Mouse (Mus musculus) forebrain, embryonic 16.5 days (tissue): ENCODE data around the gene Zfp382. TPM values are rescaled to one million over a fixed set of nuclear protein-coding genes. Genes with fewer than 3 reads are reported as not detected.
"Not testable (repeated sequence)": the region's sequence is repeated elsewhere in the genome, so short reads cannot be mapped to it uniquely, and the experiment has no call there.

Experiments used
- ATAC-seq: fragments of 200-750 bp; cut with Nextera tagmentation; 2 replicates; pipeline ENCODE4 v1.8.0; 2017; ENCODE audit warnings: mild to moderate bottlenecking, moderate library complexity
- H3K27ac ChIP-seq: fragments of 300-500 bp; sonication (generic); 2 replicates; pipeline ENCODE4 v1.5.1; 2014; ENCODE audit warnings: low read length, control low read depth
- H3K27me3 ChIP-seq: fragments of 300-500 bp; sonication (generic); replicated peaks from 2 replicates; pipeline ENCODE4 v1.6.1; 2014; ENCODE audit warnings: low read length; ENCODE audit not compliant: control insufficient read depth, insufficient read depth
- H3K36me3 ChIP-seq: fragments of 300-500 bp; sonication (generic); 2 replicates; pipeline ENCODE4 v1.6.1; 2014; ENCODE audit not compliant: control insufficient read depth, insufficient read depth
- H3K4me1 ChIP-seq: fragments of 300-500 bp; sonication (generic); replicated peaks from 2 replicates; pipeline ENCODE4 v1.6.1; 2014; ENCODE audit warnings: low read length; ENCODE audit not compliant: control insufficient read depth, insufficient read depth
- H3K4me2 ChIP-seq: fragments of 300-500 bp; sonication (generic); 2 replicates; pipeline ENCODE4 v1.6.1; 2014; ENCODE audit warnings: mild to moderate bottlenecking, low read length, control low read depth
- H3K4me3 ChIP-seq: fragments of 300-500 bp; sonication (generic); replicated peaks from 2 replicates; pipeline ENCODE4 v1.5.1; 2014; ENCODE audit warnings: mild to moderate bottlenecking, low read length, control low read depth
- H3K9ac ChIP-seq: fragments of 300-500 bp; sonication (generic); replicated peaks from 2 replicates; pipeline ENCODE4 v1.6.1; 2014; ENCODE audit warnings: low read depth, low read length, control low read depth
- H3K9me3 ChIP-seq: fragments of 300-500 bp; sonication (generic); 2 replicates; pipeline ENCODE4 v1.6.1; 2016; ENCODE audit warnings: low read length; ENCODE audit not compliant: control insufficient read depth
- WGBS: fragments of 180-500 bp; shearing (Covaris S2); extraction: QIAGEN DNeasy Blood & Tissue Kit; methylation state at CpG from one replicate; pipeline ENCODE4 v1.1.7; 2014; 5-methylcytosine and 5-hydroxymethylcytosine counted together
- polyA plus RNA-seq: library from polyadenylated mRNA; unstranded; fragments of >200 nt; fragmentation: Nextera tagmentation; extraction: Ambion mirVana; gene quantifications from 2 replicates; pipeline ENCODE4 v1.2.1, GENCODE M21; 2015

The Zfp382 gene
- polyA plus RNA-seq, 1 experiment from 2014 or later: 30.6 TPM

GRCm38 (mm10) chr7:30094646-30095429 lies 26.9 kb upstream of the Zfp382 start, which contains the start of gene Zfp260:
Gene Zfp260, plus strand, starts transcription at chr7:30094777.
- Histone ChIP-seq H3K9ac (peak within 1 kb of the TSS; percentile 91), H3K4me3 (peak within 1 kb of the TSS; percentile 66), H3K36me3 (no peaks in the 10 kb centered on the region), H3K27me3 (no peaks in the 10 kb centered on the region), H3K27ac (peak within 1 kb of the TSS; percentile 99), H3K4me2 (peak within 1 kb of the TSS; percentile 81), H3K9me3 (no peaks in the 10 kb centered on the region), H3K4me1 (peaks cover 24% of the 10 kb centered on the region)
- WGBS: under 1% methylated on average over 26 of the region's 26 CpGs
- ATAC-seq: peak; percentile 80

- Histone ChIP-seq H3K4me1 (peaks cover 24% of the 10 kb centered on the region), H3K9ac (peak overlapping the region; percentile 91), H3K4me2 (peak overlapping the region; percentile 81), H3K4me3 (peak overlapping the region; percentile 66), H3K36me3 (peaks cover 3% of the 10 kb centered on the region; the same call in 1 of the 2 replicates), H3K27ac (peak overlapping the region; percentile 45; the same call in 1 of the 2 replicates), H3K9me3 (no peaks in the 10 kb centered on the region), H3K27me3 (no peaks in the 10 kb centered on the region)
- WGBS: under 1% methylated on average over 5 of the region's 5 CpGs
- ATAC-seq: no peak
These were observed 26.1 kb upstream of the Zfp382 start for GRCm38 (mm10) chr7:30095551-30096125.

- no peak overlapping the region for H3K9ac ChIP-seq
- peaks cover 30% of the 10 kb centered on the region for H3K36me3 ChIP-seq
- H3K4me2 ChIP-seq: peak overlapping the region; percentile 5; the same call in 1 of the 2 replicates
- peaks cover 17% of the 10 kb centered on the region for H3K4me1 ChIP-seq
- peak overlapping the region; percentile 58 for H3K27ac ChIP-seq
- no peaks in the 10 kb centered on the region for H3K9me3 ChIP-seq
- ATAC-seq: no peak
- 74% methylated on average over 13 of the region's 13 CpGs for WGBS
- 0 out of 2 replicates have a peak overlapping the region, but pooled peaks have one; percentile 7 for H3K4me3 ChIP-seq
- H3K27me3 ChIP-seq: no peaks in the 10 kb centered on the region
These were observed 22.4 kb upstream of the Zfp382 start for GRCm38 (mm10) chr7:30099297-30099696.

- no peaks in the 10 kb centered on the region for H3K36me3 ChIP-seq
- H3K27ac ChIP-seq: no peak overlapping the region
- H3K4me1 ChIP-seq: peaks cover 2% of the 10 kb centered on the region; the same call in 1 of the 2 replicates
- H3K9ac ChIP-seq: no peak overlapping the region
- no peak overlapping the region for H3K4me3 ChIP-seq
- H3K9me3 ChIP-seq: 0 out of 2 replicates have a peak, but pooled peaks cover 4% of the 10 kb centered on the region
- H3K27me3 ChIP-seq: no peaks in the 10 kb centered on the region
- 97% methylated on average over 5 of the region's 5 CpGs for WGBS
- no peak for ATAC-seq
- no peak overlapping the region for H3K4me2 ChIP-seq
These were observed 5.7 kb upstream of the Zfp382 start for GRCm38 (mm10) chr7:30116076-30116475.

- ATAC-seq, H3K4me2 ChIP-seq, H3K36me3 ChIP-seq, H3K9ac ChIP-seq, H3K27ac ChIP-seq, H3K27me3 ChIP-seq, H3K4me1 ChIP-seq, H3K9me3 ChIP-seq, H3K4me3 ChIP-seq: not testable (repeated sequence)
- 93% methylated on average over 12 of the region's 12 CpGs for WGBS
These were observed 3.8 kb upstream of the Zfp382 start for GRCm38 (mm10) chr7:30117935-30118334.

- peaks cover 12% of the 10 kb centered on the region for H3K4me1 ChIP-seq
- no peaks in the 10 kb centered on the region for H3K9me3 ChIP-seq
- no peaks in the 10 kb centered on the region for H3K27me3 ChIP-seq
- H3K9ac ChIP-seq: peak overlapping the region; percentile 79
- H3K36me3 ChIP-seq: peaks cover 7% of the 10 kb centered on the region
- 5% methylated on average over 15 of the region's 15 CpGs for WGBS
- peak overlapping the region; percentile 59 for H3K4me3 ChIP-seq
- H3K4me2 ChIP-seq: peak overlapping the region; percentile 65
- peak overlapping the region; percentile 74 for H3K27ac ChIP-seq
- ATAC-seq: peak; percentile 26
These were observed 417 bp downstream of the Zfp382 start for GRCm38 (mm10) chr7:30122188-30122530.

- H3K27me3 ChIP-seq: no peaks in the 10 kb centered on the region
- no peak for ATAC-seq
- H3K4me1 ChIP-seq: no peaks in the 10 kb centered on the region
- H3K9me3 ChIP-seq: no peaks in the 10 kb centered on the region
- no peak overlapping the region for H3K27ac ChIP-seq
- no peak overlapping the region for H3K9ac ChIP-seq
- no peak overlapping the region for H3K4me3 ChIP-seq
- no peak overlapping the region for H3K4me2 ChIP-seq
- WGBS: 97% methylated on average over 8 of the region's 8 CpGs
- H3K36me3 ChIP-seq: peaks cover 49% of the 10 kb centered on the region
These were observed 8.2 kb downstream of the Zfp382 start for GRCm38 (mm10) chr7:30129900-30130299.

GRCm38 (mm10) chr7:30132396-30132795 lies 10.7 kb downstream of the Zfp382 start:
- Histone ChIP-seq H3K36me3 (peaks cover 49% of the 10 kb centered on the region), H3K9me3 (no peaks in the 10 kb centered on the region), H3K27me3 (no peaks in the 10 kb centered on the region), H3K4me3 (no peak overlapping the region), H3K4me1 (no peaks in the 10 kb centered on the region), H3K9ac (no peak overlapping the region), H3K27ac (no peak overlapping the region), H3K4me2 (no peak overlapping the region)
- no peak for ATAC-seq
- WGBS: 97% methylated on average over 4 of the region's 4 CpGs

- Histone ChIP-seq H3K27me3 (no peaks in the 10 kb centered on the region), H3K27ac (no peak overlapping the region), H3K4me1 (no peaks in the 10 kb centered on the region), H3K9me3 (no peaks in the 10 kb centered on the region), H3K36me3 (peaks cover 33% of the 10 kb centered on the region), H3K4me3 (no peak overlapping the region), H3K4me2 (no peak overlapping the region), H3K9ac (no peak overlapping the region)
- WGBS: 93% methylated on average over 10 of the region's 10 CpGs
- no peak for ATAC-seq
These were observed 15.1 kb downstream of the Zfp382 start for GRCm38 (mm10) chr7:30136826-30137225.
